Mouse (Mus musculus): ENCODE measurements around the gene Atox1. TPM values are rescaled to one million over a fixed set of nuclear protein-coding genes. Genes with fewer than 3 reads are reported as not detected.

Gene Atox1
- total RNA-seq, 2 experiments from 2014 or later = 18.7 to 25.9 TPM

Other genes with a start within 250 kb of the Atox1 start
- gene Fat2, start 124.7 kb downstream of the Atox1 start, total RNA-seq (2015; ENCODE audit: low replicate concordance) = not detected in 2 replicates
- not detected in 2 replicates for gene Fat2, start 124.7 kb downstream of the Atox1 start, total RNA-seq (2017; ENCODE audit: low replicate concordance)
- gene Sparc, start 38.1 kb downstream of the Atox1 start, total RNA-seq (2015; ENCODE audit: low replicate concordance) = 1.7 TPM in 2 replicates
- 0.85 and 0.98 TPM in 2 replicates for gene Sparc, start 38.1 kb downstream of the Atox1 start, total RNA-seq (2017; ENCODE audit: low replicate concordance)
- gene G3bp1, start 8.4 kb upstream of the Atox1 start, total RNA-seq (2015; ENCODE audit: low replicate concordance) = 13.3 and 18.2 TPM in 2 replicates
- 19.0 and 20.9 TPM in 2 replicates for gene G3bp1, start 8.4 kb upstream of the Atox1 start, total RNA-seq (2017; ENCODE audit: low replicate concordance)
- gene Glra1, start 147.0 kb upstream of the Atox1 start, total RNA-seq (2015; ENCODE audit: low replicate concordance) = not detected in 2 replicates
- gene Glra1, start 147.0 kb upstream of the Atox1 start, total RNA-seq (2017; ENCODE audit: low replicate concordance) = not detected in 2 replicates

All from erythroblast, adult 5-6 weeks (primary cell).